Mouse (Mus musculus) ES-E14 (cell line): ENCODE results near the gene Dnmt3a.

ENCODE experiments used
- CHD2 ChIP-seq: IDR thresholded peaks from 2 replicates; pipeline ENCODE4 v1.6.1; 2014; ENCODE audit warnings: mild to moderate bottlenecking, low read depth, low read length, inconsistent platforms
- HCFC1 ChIP-seq: IDR thresholded peaks from 2 replicates; pipeline ENCODE4 v1.6.1; 2012; ENCODE audit warnings: low read length, inconsistent platforms, borderline replicate concordance; ENCODE audit not compliant: insufficient read depth
- MAFK ChIP-seq: IDR thresholded peaks from 2 replicates; pipeline ENCODE4 v1.6.1; 2014; ENCODE audit warnings: mild to moderate bottlenecking, low read depth, low read length, inconsistent platforms; ENCODE audit not compliant: insufficient read depth

DNA sequence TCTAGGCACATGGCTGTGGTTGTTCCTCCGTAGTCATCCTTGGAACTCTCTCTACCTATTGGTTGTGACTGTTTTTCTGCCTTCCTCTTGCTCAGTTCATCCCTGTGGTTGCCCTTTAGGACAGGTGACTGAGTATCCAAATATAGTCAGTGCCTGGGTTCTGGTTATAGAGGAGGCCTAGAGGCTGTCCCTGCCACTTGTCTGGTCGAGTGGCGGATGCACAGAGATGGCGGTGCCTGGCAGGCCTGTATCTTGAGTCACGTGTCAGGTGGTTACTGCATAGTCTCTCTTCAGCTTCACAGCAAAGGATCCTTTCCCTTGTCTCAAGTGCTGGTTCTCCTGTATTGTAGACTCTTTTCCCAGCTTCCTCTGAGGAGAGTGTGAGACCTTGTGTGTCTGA, 22.0 kb downstream of the Dnmt3a start:
- no peak for TF ChIP-seq MAFK
- TF ChIP-seq CHD2 = no peak
- TF ChIP-seq HCFC1 = no peak
